Mouse (Mus musculus) lung, postnatal 0 days (tissue): ENCODE measurements around the gene Pdlim5. TPM values are rescaled to one million over a fixed set of nuclear protein-coding genes. Genes with fewer than 3 reads are reported as not detected.

ENCODE experiments used
- ATAC-seq: fragments of 200-750 bp; cut with Nextera tagmentation; 2 replicates; pipeline ENCODE4 v1.8.0; 2017; ENCODE audit warnings: moderate library complexity
- DNase-seq: peaks from one replicate; pipeline ENCODE4 v3.0.0-alpha.2; 2016; ENCODE audit warnings: low spot score
- H3K27ac ChIP-seq: fragments of 300-500 bp; sonication (generic); 2 replicates; pipeline ENCODE4 v1.5.1; 2014; ENCODE audit warnings: antibody characterized with exemption, mild to moderate bottlenecking, low read length, mixed read lengths
- H3K27me3 ChIP-seq: fragments of 300-500 bp; sonication (generic); replicated peaks from 2 replicates; pipeline ENCODE4 v1.6.1; 2014; ENCODE audit warnings: low read length, mixed read lengths; ENCODE audit not compliant: insufficient read depth
- H3K36me3 ChIP-seq: fragments of 300-500 bp; sonication (generic); 2 replicates; pipeline ENCODE4 v1.6.1; 2014; ENCODE audit warnings: low read length, mixed read lengths; ENCODE audit not compliant: insufficient read depth
- H3K4me1 ChIP-seq: fragments of 300-500 bp; sonication (generic); 2 replicates; pipeline ENCODE4 v1.6.1; 2014; ENCODE audit warnings: antibody characterized with exemption, low read depth, low read length, mixed read lengths; ENCODE audit not compliant: insufficient read depth
- H3K4me2 ChIP-seq: fragments of 300-500 bp; sonication (generic); replicated peaks from 2 replicates; pipeline ENCODE4 v1.6.1; 2014; ENCODE audit warnings: low read depth, mild to moderate bottlenecking, low read length, moderate library complexity, mixed read lengths
- H3K4me3 ChIP-seq: fragments of 300-500 bp; sonication (generic); 2 replicates; pipeline ENCODE4 v1.5.1; 2014; ENCODE audit warnings: low read depth, low read length
- H3K9ac ChIP-seq: fragments of 300-500 bp; sonication (generic); replicated peaks from 2 replicates; pipeline ENCODE4 v1.6.1; 2014; ENCODE audit warnings: low read depth, mild to moderate bottlenecking
- H3K9me3 ChIP-seq: fragments of 300-500 bp; sonication (generic); 2 replicates; pipeline ENCODE4 v1.6.1; 2016; ENCODE audit warnings: low read length, mixed read lengths
- CTCF ChIP-seq: IDR thresholded peaks from 2 replicates; pipeline ENCODE4 v1.5.1; 2016; ENCODE audit warnings: antibody characterized with exemption, mild to moderate bottlenecking
- EP300 ChIP-seq: IDR thresholded peaks from 2 replicates; pipeline ENCODE4 v1.6.1; 2016; ENCODE audit warnings: antibody characterized with exemption, mild to moderate bottlenecking, control low read depth
- WGBS: fragments of 180-500 bp; shearing (Covaris S2); extraction: QIAGEN DNeasy Blood & Tissue Kit; methylation state at CpG from one replicate; pipeline ENCODE4 v1.1.7; 2014; 5-methylcytosine and 5-hydroxymethylcytosine counted together
- polyA plus RNA-seq: library from polyadenylated mRNA; unstranded; fragments of >200 nt; fragmentation: Nextera tagmentation; extraction: Ambion mirVana; gene quantifications from 2 replicates; pipeline ENCODE4 v1.2.1, GENCODE M21; 2015

The Pdlim5 gene
- polyA plus RNA-seq, 1 experiment from 2014 or later: 25.8 TPM

- H3K9ac ChIP-seq: no peak overlapping the region
- TF ChIP-seq CTCF (no peak), EP300 (no peak)
- no peak overlapping the region for H3K4me2 ChIP-seq
- DNase-seq (peak; percentile 36), ATAC-seq (peak; percentile 48)
- no peaks in the 10 kb centered on the region for H3K36me3 ChIP-seq
- H3K27me3 ChIP-seq: no peaks in the 10 kb centered on the region
- no peaks in the 10 kb centered on the region for H3K9me3 ChIP-seq
- H3K4me3 ChIP-seq: no peak overlapping the region
- 65% methylated on average over 9 of the region's 9 CpGs for WGBS
- no peaks in the 10 kb centered on the region for H3K4me1 ChIP-seq
- no peak overlapping the region for H3K27ac ChIP-seq
Observed at GRCm38 (mm10) chr3:142368411-142368810, 27.1 kb downstream of the Pdlim5 start.

GRCm38 (mm10) chr3:142362092-142362491 is 33.4 kb downstream of the Pdlim5 start:
- no peak overlapping the region for H3K4me2 ChIP-seq
- H3K27ac ChIP-seq: no peak overlapping the region
- H3K36me3 ChIP-seq: no peaks in the 10 kb centered on the region
- no peak overlapping the region for H3K4me3 ChIP-seq
- no peaks in the 10 kb centered on the region for H3K4me1 ChIP-seq
- 85% methylated on average over 6 of the region's 6 CpGs for WGBS
- H3K9me3 ChIP-seq: no peaks in the 10 kb centered on the region
- DNase-seq (no peak), ATAC-seq (no peak)
- no peak for TF ChIP-seq EP300
- no peak for TF ChIP-seq CTCF
- no peaks in the 10 kb centered on the region for H3K27me3 ChIP-seq
- H3K9ac ChIP-seq: no peak overlapping the region

- no peak overlapping the region for H3K4me2 ChIP-seq
- H3K9ac ChIP-seq: no peak overlapping the region
- no peak overlapping the region for H3K4me3 ChIP-seq
- no peak for ATAC-seq
- H3K9me3 ChIP-seq: no peaks in the 10 kb centered on the region
- TF ChIP-seq CTCF (no peak), EP300 (no peak)
- H3K36me3 ChIP-seq: no peaks in the 10 kb centered on the region
- DNase-seq: no peak
- no peaks in the 10 kb centered on the region for H3K4me1 ChIP-seq
- no peak overlapping the region for H3K27ac ChIP-seq
- no peaks in the 10 kb centered on the region for H3K27me3 ChIP-seq
Observed at GRCm38 (mm10) chr3:142358951-142359350, 36.5 kb downstream of the Pdlim5 start.

- Histone ChIP-seq H3K36me3 (no peaks in the 10 kb centered on the region), H3K27me3 (no peaks in the 10 kb centered on the region), H3K9me3 (no peaks in the 10 kb centered on the region), H3K27ac (no peak overlapping the region), H3K9ac (no peak overlapping the region), H3K4me2 (no peak overlapping the region), H3K4me3 (no peak overlapping the region), H3K4me1 (no peaks in the 10 kb centered on the region)
- ATAC-seq (no peak), DNase-seq (no peak)
- TF ChIP-seq CTCF (no peak), EP300 (no peak)
- WGBS: 84% methylated on average over 4 of the region's 4 CpGs
Observed at GRCm38 (mm10) chr3:142356661-142357060, 38.8 kb downstream of the Pdlim5 start.

- Histone ChIP-seq H3K9ac (no peak overlapping the region), H3K36me3 (no peaks in the 10 kb centered on the region), H3K4me1 (no peaks in the 10 kb centered on the region), H3K27ac (no peak overlapping the region), H3K4me3 (no peak overlapping the region), H3K27me3 (no peaks in the 10 kb centered on the region), H3K4me2 (no peak overlapping the region), H3K9me3 (no peaks in the 10 kb centered on the region)
- TF ChIP-seq CTCF (no peak), EP300 (peak; percentile 62)
- ATAC-seq (peak; percentile 48), DNase-seq (peak; percentile 54)
- whole genome bisulfite sequencing: 58% methylated on average over 1 of the region's 1 CpGs
Observed at GRCm38 (mm10) chr3:142353218-142353617, 42.3 kb downstream of the Pdlim5 start.

- H3K4me2 ChIP-seq: no peak overlapping the region
- no peaks in the 10 kb centered on the region for H3K36me3 ChIP-seq
- H3K4me1 ChIP-seq: no peaks in the 10 kb centered on the region
- no peaks in the 10 kb centered on the region for H3K9me3 ChIP-seq
- no peak overlapping the region for H3K4me3 ChIP-seq
- no peak for DNase-seq
- no peak for TF ChIP-seq EP300
- no peak for TF ChIP-seq CTCF
- no peak for ATAC-seq
- 61% methylated on average over 3 of the region's 3 CpGs for WGBS
- no peak overlapping the region for H3K9ac ChIP-seq
- no peaks in the 10 kb centered on the region for H3K27me3 ChIP-seq
- no peak overlapping the region for H3K27ac ChIP-seq
Observed at GRCm38 (mm10) chr3:142350513-142350912, 45.0 kb downstream of the Pdlim5 start.
